Mouse (Mus musculus): Measurements from ENCODE around the gene Thap8. TPM values are rescaled to one million over a fixed set of nuclear protein-coding genes. Genes with fewer than 3 reads are reported as not detected.

Gene Thap8
- polyA plus RNA-seq, 1 experiment: not detected

DNA sequence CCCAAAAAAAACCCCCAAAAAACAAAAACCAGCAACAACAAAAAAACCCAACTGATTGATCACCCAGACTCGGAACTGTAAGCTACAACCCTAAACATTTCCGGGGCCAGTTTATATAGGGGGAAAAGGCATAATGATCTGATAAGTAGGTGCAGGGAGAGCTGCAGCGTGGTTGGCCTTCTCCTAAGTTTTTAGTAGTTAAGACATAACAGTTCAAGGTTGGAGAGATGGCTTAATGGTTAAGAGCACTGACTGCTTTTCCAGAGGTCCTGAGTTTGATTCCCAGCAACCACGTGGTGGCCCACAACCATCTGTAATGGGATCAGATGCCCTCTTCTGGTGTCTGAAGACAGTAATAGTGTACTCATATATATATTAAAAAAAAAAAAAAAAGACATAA lies 1.6 kb downstream of the Thap8 start:
- TF ChIP-seq POLR2A (IDR thresholded peaks at IDR 0.05; ENCODE audit: low read depth, low read length): no peak
- TF ChIP-seq CTCF (IDR thresholded peaks at IDR 0.05; ENCODE audit: borderline replicate concordance, insufficient read depth, low read length): no peak
- no peaks in the 10 kb centered on the region for H3K4me1 ChIP-seq (ENCODE audit: control insufficient read depth, insufficient read depth, low read length)
- peak overlapping the region; percentile 99; the same call in 1 of the 2 replicates for H3K27ac ChIP-seq (ENCODE audit: insufficient read depth, low read length)
- H3K4me3 ChIP-seq (ENCODE audit: insufficient read depth, low read length): no peak overlapping the region

DNA sequence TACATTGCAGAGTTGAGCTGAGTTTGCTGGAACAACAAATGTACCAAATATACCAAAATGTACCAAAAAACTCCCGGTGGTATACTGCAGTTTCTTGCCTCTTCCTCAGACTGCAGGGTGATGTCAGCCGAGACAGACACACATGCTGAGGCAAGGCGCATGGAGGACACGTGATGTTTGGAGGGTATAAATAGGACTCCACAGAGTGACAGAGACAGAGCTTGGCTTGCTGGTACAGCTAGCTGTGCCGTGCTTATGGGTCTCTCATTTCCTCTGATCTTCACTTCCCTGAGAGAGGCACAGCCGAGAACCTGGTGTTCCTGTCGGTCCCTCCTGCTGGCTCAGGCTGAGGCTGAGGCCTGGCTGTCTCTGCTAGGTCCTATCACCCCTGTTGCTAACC lies 2.8 kb downstream of the Thap8 start:
- Histone ChIP-seq H3K27ac (ENCODE audit: insufficient read depth, low read length) (no peak overlapping the region), H3K4me1 (ENCODE audit: control insufficient read depth, insufficient read depth, low read length) (peaks cover 3% of the 10 kb centered on the region; the same call in 1 of the 2 replicates), H3K4me3 (ENCODE audit: insufficient read depth, low read length) (no peak overlapping the region)
- no peak for TF ChIP-seq POLR2A (IDR thresholded peaks at IDR 0.05; ENCODE audit: low read depth, low read length)
- no peak for TF ChIP-seq CTCF (IDR thresholded peaks at IDR 0.05; ENCODE audit: borderline replicate concordance, insufficient read depth, low read length)

DNA sequence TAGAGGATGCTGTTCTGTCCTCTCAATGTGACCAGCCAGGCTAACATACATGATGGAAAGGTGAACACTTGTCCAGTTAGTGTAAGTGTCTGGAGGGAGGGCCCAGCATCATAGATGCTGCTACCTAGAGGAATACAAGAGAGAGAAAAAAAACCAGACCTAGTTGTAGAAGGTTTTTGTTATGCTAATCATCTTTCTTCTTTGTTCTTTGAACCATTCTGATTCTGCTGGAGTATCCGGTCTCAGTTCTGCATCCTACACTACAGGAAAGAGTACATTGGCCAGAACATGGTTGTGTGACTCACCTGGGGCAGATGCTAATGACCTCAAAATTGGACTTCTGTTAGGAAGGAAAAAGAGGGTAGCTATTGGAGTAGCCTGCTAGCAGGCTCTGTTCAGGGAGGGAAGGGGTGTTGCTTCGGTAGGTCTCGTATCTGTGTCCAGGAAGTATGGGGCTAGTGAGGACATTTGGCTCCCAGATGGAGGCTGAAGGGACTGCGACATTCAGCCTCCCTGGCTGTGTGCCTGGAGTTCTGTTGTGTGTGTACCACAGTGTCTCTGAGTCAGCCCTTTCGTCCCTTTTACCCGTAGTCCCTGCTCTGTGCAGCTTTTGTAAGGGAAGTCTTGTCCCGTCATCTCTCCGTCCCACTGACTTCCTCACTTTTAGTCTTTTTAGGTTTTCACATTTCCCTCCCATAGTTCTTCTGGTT lies 7.0 kb downstream of the Thap8 start:
- no peak for TF ChIP-seq CTCF (IDR thresholded peaks at IDR 0.05; ENCODE audit: borderline replicate concordance, insufficient read depth, low read length)
- TF ChIP-seq POLR2A (IDR thresholded peaks at IDR 0.05; ENCODE audit: low read depth, low read length): no peak
- Histone ChIP-seq H3K4me1 (ENCODE audit: control insufficient read depth, insufficient read depth, low read length) (peaks cover 3% of the 10 kb centered on the region; the same call in 1 of the 2 replicates), H3K4me3 (ENCODE audit: insufficient read depth, low read length) (no peak overlapping the region), H3K27ac (ENCODE audit: insufficient read depth, low read length) (no peak overlapping the region)

DNA sequence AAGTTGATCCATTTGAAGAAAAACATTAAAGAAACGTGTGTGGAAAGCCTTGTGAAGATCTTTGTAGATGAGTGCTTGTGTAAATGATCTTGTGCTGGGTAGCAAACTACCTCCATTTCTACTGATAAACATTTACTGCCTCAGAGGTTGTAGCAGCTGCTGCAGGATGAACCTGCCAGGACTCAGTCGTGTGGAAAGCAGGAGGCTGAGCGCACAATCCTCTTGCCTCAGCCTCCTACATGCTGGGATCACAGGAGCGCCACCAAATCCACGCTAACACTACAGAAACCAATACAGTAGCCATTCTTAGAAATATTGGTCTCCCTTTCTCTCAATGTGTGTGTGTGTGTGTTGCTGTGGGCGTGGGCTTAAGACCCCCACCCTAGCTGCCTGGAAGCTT lies 8.2 kb downstream of the Thap8 start:
- TF ChIP-seq CTCF (IDR thresholded peaks at IDR 0.05; ENCODE audit: borderline replicate concordance, insufficient read depth, low read length) (no peak), POLR2A (IDR thresholded peaks at IDR 0.05; ENCODE audit: low read depth, low read length) (no peak)
- H3K4me1 ChIP-seq (ENCODE audit: control insufficient read depth, insufficient read depth, low read length): peaks cover 3% of the 10 kb centered on the region; the same call in 1 of the 2 replicates
- H3K4me3 ChIP-seq (ENCODE audit: insufficient read depth, low read length): no peak overlapping the region
- no peak overlapping the region for H3K27ac ChIP-seq (ENCODE audit: insufficient read depth, low read length)

DNA sequence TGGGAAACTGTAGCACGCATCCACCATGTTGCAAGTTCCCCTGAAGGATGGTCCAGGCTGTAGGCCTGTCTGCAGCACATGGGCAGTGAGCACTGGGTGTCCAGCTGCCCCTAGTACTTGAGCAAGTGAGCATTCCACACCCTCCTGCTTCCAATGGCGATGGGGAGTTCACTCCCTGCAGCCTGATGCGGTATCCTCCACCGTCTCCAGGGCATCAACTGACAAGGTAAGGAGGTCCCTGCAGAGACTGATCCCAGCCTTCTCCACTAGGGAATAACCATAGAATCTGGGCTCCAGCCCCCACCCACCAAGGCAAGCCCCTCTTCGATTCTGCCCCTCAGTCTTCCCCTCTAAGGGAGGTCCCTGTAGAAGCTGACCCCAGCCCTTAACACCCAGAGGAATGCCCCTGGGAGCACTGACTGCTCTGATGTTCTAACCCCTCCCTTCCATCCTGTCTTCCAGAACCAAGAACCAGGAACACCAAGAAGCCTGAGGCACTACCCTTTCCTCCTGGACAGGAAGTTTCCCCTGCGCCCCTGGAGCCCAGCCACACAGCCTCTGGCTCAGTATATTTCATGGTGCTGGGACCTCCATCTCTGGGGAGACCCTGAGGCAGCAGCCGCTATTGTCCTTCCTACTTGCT lies 9.3 kb downstream of the Thap8 start:
- no peak overlapping the region for H3K27ac ChIP-seq (ENCODE audit: insufficient read depth, low read length)
- no peak for TF ChIP-seq CTCF (IDR thresholded peaks at IDR 0.05; ENCODE audit: borderline replicate concordance, insufficient read depth, low read length)
- no peak for TF ChIP-seq POLR2A (IDR thresholded peaks at IDR 0.05; ENCODE audit: low read depth, low read length)
- peaks cover 3% of the 10 kb centered on the region; the same call in 1 of the 2 replicates for H3K4me1 ChIP-seq (ENCODE audit: control insufficient read depth, insufficient read depth, low read length)
- no peak overlapping the region for H3K4me3 ChIP-seq (ENCODE audit: insufficient read depth, low read length)

DNA sequence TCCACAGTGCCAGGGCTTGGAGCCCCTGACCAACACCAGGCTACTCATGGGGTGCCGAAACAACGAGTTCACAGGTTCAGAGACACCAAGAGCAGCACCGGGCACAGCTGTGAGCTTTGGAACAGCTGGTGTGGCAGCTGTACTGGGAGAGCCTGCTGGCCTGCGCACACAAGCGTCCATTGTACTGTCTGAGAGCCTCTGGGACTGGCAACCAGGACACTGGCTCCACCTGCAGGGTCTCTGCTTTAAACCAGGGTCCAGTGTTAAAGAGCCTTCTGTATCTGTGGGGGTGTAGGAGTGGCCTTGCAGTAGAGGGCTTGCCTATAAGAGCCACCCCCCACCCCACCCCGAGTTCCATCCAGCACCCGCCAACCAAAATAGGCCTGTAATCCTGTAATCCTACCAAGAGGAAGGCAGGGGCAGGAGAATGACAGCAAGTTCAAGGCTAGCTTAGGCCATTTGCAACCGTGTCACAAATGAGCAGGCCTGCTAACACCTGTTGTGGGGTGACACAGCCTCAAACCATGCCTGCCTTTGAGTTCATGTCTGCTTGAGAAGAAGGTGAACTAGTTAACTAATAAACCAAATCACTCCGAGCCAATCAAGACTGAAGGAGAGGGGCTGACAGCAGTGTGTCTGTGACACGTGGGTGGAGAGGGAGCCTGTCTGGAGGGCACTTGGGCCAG lies 10.0 kb downstream of the Thap8 start:
- no peak overlapping the region for H3K4me3 ChIP-seq (ENCODE audit: insufficient read depth, low read length)
- no peak overlapping the region for H3K27ac ChIP-seq (ENCODE audit: insufficient read depth, low read length)
- peaks cover 3% of the 10 kb centered on the region; the same call in 1 of the 2 replicates for H3K4me1 ChIP-seq (ENCODE audit: control insufficient read depth, insufficient read depth, low read length)
- TF ChIP-seq CTCF (IDR thresholded peaks at IDR 0.05; ENCODE audit: borderline replicate concordance, insufficient read depth, low read length): no peak

DNA sequence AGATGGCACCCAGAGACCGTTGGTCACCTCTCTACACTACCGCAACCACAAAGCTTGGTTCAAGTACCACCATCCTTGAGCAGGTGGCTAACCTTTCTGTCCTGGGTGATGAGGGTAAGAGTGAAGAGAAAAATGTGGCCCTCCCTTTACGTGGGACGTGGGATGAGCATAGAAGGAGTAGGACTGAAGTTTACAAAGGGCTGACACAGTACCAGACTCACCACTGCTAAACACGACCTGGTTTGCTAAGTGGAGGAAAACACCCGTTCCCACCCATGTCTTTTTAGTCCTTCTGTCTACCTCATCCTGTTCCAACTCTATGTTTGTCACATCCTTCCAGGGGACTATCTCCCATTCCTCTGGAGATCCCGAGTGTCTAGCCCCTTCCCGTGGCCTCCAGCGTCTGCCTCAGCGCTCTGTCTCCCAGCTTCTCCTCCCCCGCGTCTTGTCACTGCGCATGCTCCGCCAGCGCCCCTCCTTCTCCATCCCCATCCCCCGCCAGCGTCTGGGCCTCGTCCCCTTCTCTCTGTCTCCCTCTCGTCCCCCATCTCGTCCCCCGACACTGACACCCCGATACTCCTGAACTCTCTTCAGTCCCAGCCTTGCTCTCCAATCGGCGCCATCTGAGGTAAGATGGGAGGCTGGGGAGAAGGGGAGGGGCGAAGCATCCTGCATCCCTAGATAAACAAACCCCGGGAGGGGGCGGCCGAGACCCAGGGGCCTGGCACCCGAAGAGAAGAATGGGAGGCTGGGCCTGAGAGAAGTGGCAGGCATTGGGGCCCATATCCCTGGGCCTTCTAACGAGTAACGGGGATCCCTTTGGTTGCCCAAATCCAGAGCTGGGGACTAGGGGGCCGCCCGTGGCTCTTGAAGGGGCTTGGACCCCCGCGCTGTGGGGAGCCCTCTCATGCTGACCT lies 11.6 kb downstream of the Thap8 start, which contains the start of gene Clip3:
TSS of gene Clip3 (plus strand) at position 514 of the 917 bp plus-strand sequence.
- Histone ChIP-seq H3K4me1 (ENCODE audit: control insufficient read depth, insufficient read depth, low read length) (peaks cover 3% of the 10 kb centered on the region; the same call in 1 of the 2 replicates), H3K4me3 (ENCODE audit: insufficient read depth, low read length) (peak within 1 kb of the TSS; percentile 95), H3K27ac (ENCODE audit: insufficient read depth, low read length) (peak within 1 kb of the TSS; percentile 6; the same call in 1 of the 2 replicates)
- peak; percentile 98 for TF ChIP-seq POLR2A (IDR thresholded peaks at IDR 0.05; ENCODE audit: low read depth, low read length)
- no peak for TF ChIP-seq CTCF (IDR thresholded peaks at IDR 0.05; ENCODE audit: borderline replicate concordance, insufficient read depth, low read length)

DNA sequence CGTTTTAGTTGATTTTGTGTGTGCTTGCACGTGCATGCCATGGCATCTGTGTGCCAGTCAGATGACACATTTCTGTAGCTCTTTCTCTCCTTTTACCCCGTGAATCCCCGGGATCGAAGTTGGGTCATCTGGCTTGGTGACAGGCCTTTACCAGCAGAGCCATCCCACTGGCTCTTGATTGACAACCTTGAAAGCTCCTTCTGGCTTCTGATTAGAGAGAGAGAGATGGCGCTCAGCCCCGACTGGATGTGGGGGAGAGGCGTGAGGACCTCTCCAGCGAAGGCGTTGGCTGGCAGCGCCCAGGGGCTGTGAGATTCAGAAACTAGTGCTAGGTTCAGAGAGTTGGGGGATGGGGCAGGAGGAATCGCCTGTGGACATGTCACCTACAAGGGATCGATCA lies 13.9 kb downstream of the Thap8 start:
- H3K4me1 ChIP-seq (ENCODE audit: control insufficient read depth, insufficient read depth, low read length): no peaks in the 10 kb centered on the region
- H3K4me3 ChIP-seq (ENCODE audit: insufficient read depth, low read length): no peak overlapping the region
- no peak for TF ChIP-seq CTCF (IDR thresholded peaks at IDR 0.05; ENCODE audit: borderline replicate concordance, insufficient read depth, low read length)
- TF ChIP-seq POLR2A (IDR thresholded peaks at IDR 0.05; ENCODE audit: low read depth, low read length): no peak
- no peak overlapping the region for H3K27ac ChIP-seq (ENCODE audit: insufficient read depth, low read length)

DNA sequence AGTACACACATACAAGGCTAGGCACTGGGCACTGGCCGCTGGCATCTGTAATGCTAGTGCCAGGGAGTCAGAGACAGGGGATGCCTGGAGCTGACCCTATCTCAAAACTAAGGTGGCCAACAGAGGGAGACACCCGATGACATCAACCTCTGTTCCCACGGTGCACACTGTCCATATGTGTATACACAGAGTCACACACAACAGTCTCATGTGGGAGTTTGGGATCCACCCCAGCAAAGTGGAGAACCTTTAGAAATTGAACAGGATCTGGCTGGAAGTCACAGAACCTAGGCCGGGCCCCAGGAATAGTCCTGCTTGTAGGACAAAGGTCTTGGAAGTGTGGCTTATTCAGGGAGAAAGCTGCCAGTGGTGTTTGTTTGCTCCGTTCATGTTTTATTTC lies 14.4 kb downstream of the Thap8 start:
- Histone ChIP-seq H3K27ac (ENCODE audit: insufficient read depth, low read length) (no peak overlapping the region), H3K4me1 (ENCODE audit: control insufficient read depth, insufficient read depth, low read length) (no peaks in the 10 kb centered on the region), H3K4me3 (ENCODE audit: insufficient read depth, low read length) (no peak overlapping the region)
- TF ChIP-seq CTCF (IDR thresholded peaks at IDR 0.05; ENCODE audit: borderline replicate concordance, insufficient read depth, low read length) (no peak), POLR2A (IDR thresholded peaks at IDR 0.05; ENCODE audit: low read depth, low read length) (no peak)
